Mouse (Mus musculus): ENCODE measurements around the gene Prr22. TPM values are rescaled to one million over a fixed set of nuclear protein-coding genes. Genes with fewer than 3 reads are reported as not detected.

Gene Prr22
- total and polyA plus RNA-seq, 2 experiments from 2014 or later = 0.44 to 1.1 TPM

GRCm38 (mm10) chr17:56767531-56768135 lies 2.4 kb upstream of the Prr22 start:
- ATAC-seq (ENCODE audit: low FRiP score) (no peak), DNase-seq (ENCODE audit: low spot score) (no peak)
- Histone ChIP-seq H3K4me2 (ENCODE audit: low read depth, low read length, poor library complexity, severe bottlenecking) (no peak overlapping the region), H3K36me3 (ENCODE audit: insufficient read depth, low read length) (peaks cover 43% of the 10 kb centered on the region), H3K9me3 (ENCODE audit: low read length) (no peaks in the 10 kb centered on the region), H3K9ac (replicated peaks; ENCODE audit: low read length, poor library complexity, severe bottlenecking) (no peak overlapping the region), H3K27ac (ENCODE audit: low read depth, low read length) (no peak overlapping the region), H3K4me1 (ENCODE audit: insufficient read depth, low read length) (peaks cover 10% of the 10 kb centered on the region), H3K27me3 (ENCODE audit: insufficient read depth, low read length) (no peaks in the 10 kb centered on the region), H3K4me3 (ENCODE audit: low read depth, low read length) (no peak overlapping the region)
- no peak for TF ChIP-seq CTCF (IDR thresholded peaks at IDR 0.05)
- 96% methylated on average over 29 of the region's 29 CpGs for WGBS

GRCm38 (mm10) chr17:56768941-56769340 lies 1.1 kb upstream of the Prr22 start:
- Histone ChIP-seq H3K4me1 (ENCODE audit: insufficient read depth, low read length) (peaks cover 4% of the 10 kb centered on the region), H3K27me3 (ENCODE audit: insufficient read depth, low read length) (no peaks in the 10 kb centered on the region), H3K27ac (ENCODE audit: low read depth, low read length) (no peak overlapping the region), H3K36me3 (ENCODE audit: insufficient read depth, low read length) (peaks cover 43% of the 10 kb centered on the region), H3K4me2 (ENCODE audit: low read depth, low read length, poor library complexity, severe bottlenecking) (no peak overlapping the region), H3K9ac (replicated peaks; ENCODE audit: low read length, poor library complexity, severe bottlenecking) (no peak overlapping the region), H3K4me3 (ENCODE audit: low read depth, low read length) (no peak overlapping the region), H3K9me3 (ENCODE audit: low read length) (no peaks in the 10 kb centered on the region)
- no peak for TF ChIP-seq CTCF (IDR thresholded peaks at IDR 0.05)
- DNase-seq (ENCODE audit: low spot score) (no peak), ATAC-seq (ENCODE audit: low FRiP score) (no peak)
- WGBS = 95% methylated on average over 11 of the region's 11 CpGs

- WGBS = 90% methylated on average over 11 of the region's 11 CpGs
- Histone ChIP-seq H3K4me1 (ENCODE audit: insufficient read depth, low read length) (no peaks in the 10 kb centered on the region), H3K27ac (ENCODE audit: low read depth, low read length) (no peak overlapping the region), H3K4me2 (ENCODE audit: low read depth, low read length, poor library complexity, severe bottlenecking) (no peak overlapping the region), H3K9ac (replicated peaks; ENCODE audit: low read length, poor library complexity, severe bottlenecking) (no peak overlapping the region), H3K27me3 (ENCODE audit: insufficient read depth, low read length) (no peaks in the 10 kb centered on the region), H3K36me3 (ENCODE audit: insufficient read depth, low read length) (no peaks in the 10 kb centered on the region), H3K4me3 (ENCODE audit: low read depth, low read length) (no peak overlapping the region), H3K9me3 (ENCODE audit: low read length) (no peaks in the 10 kb centered on the region)
- TF ChIP-seq CTCF (IDR thresholded peaks at IDR 0.05) = no peak
- ATAC-seq (ENCODE audit: low FRiP score) = no peak
- DNase-seq (ENCODE audit: low spot score) = no peak
These were observed 7.5 kb downstream of the Prr22 start for GRCm38 (mm10) chr17:56777568-56777967.

GRCm38 (mm10) chr17:56778779-56779362 lies 8.8 kb downstream of the Prr22 start:
- no peaks in the 10 kb centered on the region for H3K4me1 ChIP-seq (ENCODE audit: insufficient read depth, low read length)
- TF ChIP-seq CTCF (IDR thresholded peaks at IDR 0.05) = no peak
- 36% methylated on average over 3 of the region's 3 CpGs for WGBS
- ATAC-seq (ENCODE audit: low FRiP score) (no peak), DNase-seq (ENCODE audit: low spot score) (no peak)
- no peaks in the 10 kb centered on the region for H3K9me3 ChIP-seq (ENCODE audit: low read length)
- no peaks in the 10 kb centered on the region for H3K27me3 ChIP-seq (ENCODE audit: insufficient read depth, low read length)
- no peak overlapping the region for H3K4me3 ChIP-seq (ENCODE audit: low read depth, low read length)
- H3K9ac ChIP-seq (replicated peaks; ENCODE audit: low read length, poor library complexity, severe bottlenecking) = no peak overlapping the region
- H3K4me2 ChIP-seq (ENCODE audit: low read depth, low read length, poor library complexity, severe bottlenecking) = no peak overlapping the region
- no peaks in the 10 kb centered on the region for H3K36me3 ChIP-seq (ENCODE audit: insufficient read depth, low read length)
- H3K27ac ChIP-seq (ENCODE audit: low read depth, low read length) = no peak overlapping the region

- no peak overlapping the region for H3K9ac ChIP-seq (replicated peaks; ENCODE audit: low read length, poor library complexity, severe bottlenecking)
- H3K4me1 ChIP-seq (ENCODE audit: insufficient read depth, low read length) = no peaks in the 10 kb centered on the region
- H3K4me2 ChIP-seq (ENCODE audit: low read depth, low read length, poor library complexity, severe bottlenecking) = no peak overlapping the region
- no peak overlapping the region for H3K27ac ChIP-seq (ENCODE audit: low read depth, low read length)
- WGBS = 89% methylated on average over 13 of the region's 13 CpGs
- H3K36me3 ChIP-seq (ENCODE audit: insufficient read depth, low read length) = no peaks in the 10 kb centered on the region
- no peak overlapping the region for H3K4me3 ChIP-seq (ENCODE audit: low read depth, low read length)
- no peaks in the 10 kb centered on the region for H3K9me3 ChIP-seq (ENCODE audit: low read length)
- ATAC-seq (ENCODE audit: low FRiP score) = no peak
- TF ChIP-seq CTCF (IDR thresholded peaks at IDR 0.05) = no peak
- no peak for DNase-seq (ENCODE audit: low spot score)
- H3K27me3 ChIP-seq (ENCODE audit: insufficient read depth, low read length) = no peaks in the 10 kb centered on the region
These were observed 10.4 kb downstream of the Prr22 start for GRCm38 (mm10) chr17:56780291-56780978.

GRCm38 (mm10) chr17:56788886-56789285 lies 18.8 kb downstream of the Prr22 start:
- no peak for TF ChIP-seq CTCF (IDR thresholded peaks at IDR 0.05)
- WGBS = 77% methylated on average over 3 of the region's 3 CpGs
- Histone ChIP-seq H3K4me2 (ENCODE audit: low read depth, low read length, poor library complexity, severe bottlenecking) (no peak overlapping the region), H3K9ac (replicated peaks; ENCODE audit: low read length, poor library complexity, severe bottlenecking) (no peak overlapping the region), H3K36me3 (ENCODE audit: insufficient read depth, low read length) (no peaks in the 10 kb centered on the region), H3K27me3 (ENCODE audit: insufficient read depth, low read length) (no peaks in the 10 kb centered on the region), H3K27ac (ENCODE audit: low read depth, low read length) (no peak overlapping the region), H3K4me3 (ENCODE audit: low read depth, low read length) (no peak overlapping the region), H3K9me3 (ENCODE audit: low read length) (no peaks in the 10 kb centered on the region), H3K4me1 (ENCODE audit: insufficient read depth, low read length) (no peaks in the 10 kb centered on the region)
- no peak for DNase-seq (ENCODE audit: low spot score)
- ATAC-seq (ENCODE audit: low FRiP score) = no peak

All from midbrain, postnatal 0 days (tissue).